ENCODE assay signal across 8 mouse cellular contexts in the genomic region with DNA sequence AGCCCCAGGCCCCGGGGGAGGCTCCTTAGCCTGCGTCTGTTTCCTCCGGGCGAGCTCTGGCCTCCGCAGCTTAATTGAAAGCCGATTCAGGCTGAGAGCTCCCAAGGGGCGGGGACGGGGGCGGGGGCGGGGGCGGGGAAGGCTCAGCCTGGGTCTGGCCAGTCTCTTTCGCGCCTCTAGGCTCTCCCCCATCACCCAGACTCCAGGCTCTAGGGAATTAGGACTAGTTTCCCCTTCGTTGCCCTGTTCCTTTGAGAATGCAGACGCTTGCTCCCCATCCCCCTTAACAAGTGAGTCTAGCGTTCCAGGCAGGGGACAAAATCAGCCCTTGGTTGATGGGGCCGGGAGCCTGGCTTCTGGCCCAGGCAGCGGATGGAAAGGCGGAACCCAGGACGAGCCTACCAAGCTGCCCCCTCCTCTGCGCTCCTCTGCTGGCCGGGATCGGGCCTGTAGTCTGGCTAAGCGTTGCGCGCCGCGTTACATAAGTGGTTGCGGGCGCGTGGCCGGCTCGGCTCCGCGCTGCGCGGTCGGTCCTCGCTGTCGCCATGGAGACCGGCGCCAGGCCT. TPM values are rescaled to one million over a fixed set of nuclear protein-coding genes. Genes with fewer than 3 reads are reported as not detected.
A peak's percentile ranks its signal among the peaks of the same experiment; 100 is the strongest.
DNase-seq lines count a peak whose midpoint lies in the region; ATAC-seq and TF ChIP-seq lines count a peak whose summit lies in the region.

No protein-coding gene starts in this region.

- H3K27ac ChIP-seq in heart, embryonic 11.5 days (ENCODE audit: low read depth, low read length): no peak overlapping the region
- no peak overlapping the region; the same call in 1 of the 2 replicates for H3K27ac ChIP-seq in forebrain, postnatal 0 days (ENCODE audit: low read depth, low read length)
- H3K27ac ChIP-seq in limb, embryonic 13.5 days: no peak overlapping the region

- H3K9ac ChIP-seq in heart, embryonic 11.5 days (ENCODE audit: low read depth, low read length): no peak overlapping the region
- H3K9ac ChIP-seq in forebrain, postnatal 0 days: peak overlapping the region; percentile 50
- H3K9ac ChIP-seq in limb, embryonic 13.5 days: peak overlapping the region; percentile 8; the same call in 1 of the 2 replicates

- no peaks in the 10 kb centered on the region for H3K36me3 ChIP-seq in heart, embryonic 11.5 days (ENCODE audit: control insufficient read depth, insufficient read depth, low read length)
- no peaks in the 10 kb centered on the region for H3K36me3 ChIP-seq in forebrain, postnatal 0 days (ENCODE audit: insufficient read depth)
- no peaks in the 10 kb centered on the region for H3K36me3 ChIP-seq in limb, embryonic 13.5 days

- peaks cover 76% of the 10 kb centered on the region for H3K27me3 ChIP-seq in heart, embryonic 11.5 days (ENCODE audit: control insufficient read depth, insufficient read depth, low read length)
- peaks cover 14% of the 10 kb centered on the region; the same call in 1 of the 2 replicates for H3K27me3 ChIP-seq in forebrain, postnatal 0 days (ENCODE audit: insufficient read depth, low read length)
- H3K27me3 ChIP-seq in limb, embryonic 13.5 days: peaks cover 86% of the 10 kb centered on the region

- no peaks in the 10 kb centered on the region for H3K9me3 ChIP-seq in heart, embryonic 11.5 days (replicated peaks; ENCODE audit: control insufficient read depth, low read length)
- no peaks in the 10 kb centered on the region for H3K9me3 ChIP-seq in forebrain, postnatal 0 days (ENCODE audit: low read length)
- H3K9me3 ChIP-seq in limb, embryonic 13.5 days: no peaks in the 10 kb centered on the region

- ATAC-seq in heart, embryonic 11.5 days (replicated peaks; ENCODE audit: insufficient number of reproducible peaks, low FRiP score, low TSS enrichment): no peak
- ATAC-seq in forebrain, postnatal 0 days: peak; percentile 58
- ATAC-seq in limb, embryonic 13.5 days (ENCODE audit: low FRiP score, low read depth): no peak
- ATAC-seq in megakaryocyte progenitor cell, adult 5-6 weeks (replicated peaks; ENCODE audit: poor library complexity): no peak

- DNase-seq in heart, postnatal 14 days: no peak
- peak; percentile 89 to 90 for DNase-seq in cerebellum, adult 18-20 months
- peak; percentile 75 for DNase-seq in forebrain, postnatal 0 days
- peak; percentile 71 for DNase-seq in right cerebral cortex, postnatal 14 days
- no peak for DNase-seq in adipocyte (ENCODE audit: low spot score)

- no peak for TF ChIP-seq CTCF in forebrain, postnatal 0 days (IDR thresholded peaks at IDR 0.05; ENCODE audit: low read depth)

- intact Hi-C loops in heart, postnatal 14 days (cut with DNase I): no loop called here

- H3K4me1 ChIP-seq in heart, embryonic 11.5 days (ENCODE audit: control insufficient read depth, insufficient read depth, low read length): peaks cover 11% of the 10 kb centered on the region
- peaks cover 18% of the 10 kb centered on the region for H3K4me1 ChIP-seq in forebrain, postnatal 0 days (ENCODE audit: insufficient read depth)
- H3K4me1 ChIP-seq in limb, embryonic 13.5 days: peaks cover 27% of the 10 kb centered on the region

- H3K4me3 ChIP-seq in heart, embryonic 11.5 days (ENCODE audit: low read depth, low read length): no peak overlapping the region
- H3K4me3 ChIP-seq in forebrain, postnatal 0 days (ENCODE audit: low read depth, low read length): peak overlapping the region; percentile 59
- H3K4me3 ChIP-seq in limb, embryonic 13.5 days: peak overlapping the region; percentile 23

- under 1% methylated on average over 41 of the region's 42 CpGs for WGBS in heart, embryonic 11.5 days (ENCODE audit: insufficient replicate concordance)
- WGBS in forebrain, postnatal 0 days: under 1% methylated on average over 41 of the region's 42 CpGs
- WGBS in limb, embryonic 13.5 days: under 1% methylated on average over 42 of the region's 42 CpGs

- peak overlapping the region; percentile 46 for H3K4me2 ChIP-seq in heart, embryonic 11.5 days
- H3K4me2 ChIP-seq in forebrain, postnatal 0 days (ENCODE audit: low read depth): peak overlapping the region; percentile 79
- peak overlapping the region; percentile 51 for H3K4me2 ChIP-seq in limb, embryonic 13.5 days (replicated peaks)

RNA-seq across cellular contexts. Expression of a gene that starts 10.1 kb away (rescaled TPM):
- polyA plus RNA-seq in heart, embryonic 11.5 days (2014; fragmentation: Nextera tagmentation; extraction: Ambion mirVana): 1.0 and 1.6 TPM in 2 replicates
- under 1 TPM; 0.73 to 0.91 TPM for total RNA-seq in heart, postnatal 14 days (2021)
- total RNA-seq in forebrain, postnatal 0 days (2014; rRNA removed): 83.2 and 139 TPM in 2 replicates
- 24.5 and 41.6 TPM in 2 replicates for polyA plus RNA-seq in forebrain, postnatal 0 days (2015; fragmentation: Nextera tagmentation; extraction: Ambion mirVana)
- polyA plus RNA-seq in limb, embryonic 13.5 days (2015; fragmentation: Nextera tagmentation; extraction: Ambion mirVana): 1.00 and 1.2 TPM in 2 replicates
- 0.15 and 0.27 TPM in 2 replicates for total RNA-seq in megakaryocyte progenitor cell, adult 5-6 weeks (2015)
- total RNA-seq in megakaryocyte progenitor cell, adult 5-6 weeks (2017): 0.51 and 0.96 TPM in 2 replicates

RNA-seq across cellular contexts. Expression of a gene that starts 30.1 kb away (rescaled TPM):
- polyA plus RNA-seq in heart, embryonic 11.5 days (2014; fragmentation: Nextera tagmentation; extraction: Ambion mirVana): 0.16 and 0.46 TPM in 2 replicates
- total RNA-seq in heart, postnatal 14 days (2021): under 1 TPM; 0.43 to 0.63 TPM
- 5.3 and 14.2 TPM in 2 replicates for total RNA-seq in forebrain, postnatal 0 days (2014; rRNA removed)
- polyA plus RNA-seq in forebrain, postnatal 0 days (2015; fragmentation: Nextera tagmentation; extraction: Ambion mirVana): 5.3 and 8.3 TPM in 2 replicates
- polyA plus RNA-seq in limb, embryonic 13.5 days (2015; fragmentation: Nextera tagmentation; extraction: Ambion mirVana): 5.5 and 7.1 TPM in 2 replicates
- 11.2 and 14.2 TPM in 2 replicates for total RNA-seq in megakaryocyte progenitor cell, adult 5-6 weeks (2015)
- total RNA-seq in megakaryocyte progenitor cell, adult 5-6 weeks (2017): 5.7 and 11.8 TPM in 2 replicates

RNA-seq across cellular contexts. Expression of a gene that starts 59.2 kb away (rescaled TPM):
- 8.8 and 8.9 TPM in 2 replicates for polyA plus RNA-seq in heart, embryonic 11.5 days (2014; fragmentation: Nextera tagmentation; extraction: Ambion mirVana)
- 10 to 100 TPM; 10.7 to 10.8 TPM for total RNA-seq in heart, postnatal 14 days (2021)
- 20.9 and 26.0 TPM in 2 replicates for total RNA-seq in forebrain, postnatal 0 days (2014; rRNA removed)
- 10.0 and 11.2 TPM in 2 replicates for polyA plus RNA-seq in forebrain, postnatal 0 days (2015; fragmentation: Nextera tagmentation; extraction: Ambion mirVana)
- 13.5 and 15.2 TPM in 2 replicates for polyA plus RNA-seq in limb, embryonic 13.5 days (2015; fragmentation: Nextera tagmentation; extraction: Ambion mirVana)
- total RNA-seq in megakaryocyte progenitor cell, adult 5-6 weeks (2015): 10.4 and 11.3 TPM in 2 replicates
- 6.8 and 8.2 TPM in 2 replicates for total RNA-seq in megakaryocyte progenitor cell, adult 5-6 weeks (2017)

Comparison
In these comparisons a context has a peak if more than half of its experiments do, and no peak if none do; other contexts are left out.
1. DNase-seq: peak in cerebellum, adult 18-20 months (2 of 2), forebrain, postnatal 0 days (single experiment) and right cerebral cortex, postnatal 14 days (single experiment); none in heart, postnatal 14 days (0 of 2) and adipocyte (single experiment).
2. RNA of a gene that starts 10.1 kb away (total RNA-seq): 83.2 to 139 TPM in forebrain, postnatal 0 days; 0.15 to 0.96 TPM in megakaryocyte progenitor cell, adult 5-6 weeks and 0.73 to 0.91 TPM in heart, postnatal 14 days; every median in the first group is over 10 times any median in the second.
3. Peak in every context shown above with its lines, with median percentiles within 50 percentile points of each other: H3K4me2 ChIP-seq.